Mouse (Mus musculus) limb, embryonic 14.5 days (tissue): ENCODE results near the gene Fam118b. TPM values are rescaled to one million over a fixed set of nuclear protein-coding genes. Genes with fewer than 3 reads are reported as not detected.

Experiments used
- ATAC-seq: fragments of 200-750 bp; cut with Nextera tagmentation; 2 replicates; pipeline ENCODE4 v1.8.0; 2017; ENCODE audit warnings: low read depth, moderate number of reproducible peaks, moderate TSS enrichment; ENCODE audit not compliant: low FRiP score
- DNase-seq: peaks from one replicate; pipeline ENCODE4 v3.0.0-alpha.2; 2015; ENCODE audit warnings: low spot score
- H3K27ac ChIP-seq: fragments of 300-500 bp; sonication (generic); replicated peaks from 2 replicates; pipeline ENCODE4 v1.5.1; 2014; ENCODE audit warnings: low read depth, mild to moderate bottlenecking, low read length, moderate library complexity, mixed read lengths
- H3K27me3 ChIP-seq: fragments of 300-500 bp; sonication (generic); 2 replicates; pipeline ENCODE4 v1.6.1; 2014; ENCODE audit warnings: low read length, mixed read lengths; ENCODE audit not compliant: control insufficient read depth, insufficient read depth
- H3K36me3 ChIP-seq: fragments of 300-500 bp; sonication (generic); 2 replicates; pipeline ENCODE4 v1.6.1; 2014; ENCODE audit warnings: mild to moderate bottlenecking, low read length, moderate library complexity, mixed read lengths; ENCODE audit not compliant: control insufficient read depth, insufficient read depth
- H3K4me1 ChIP-seq: fragments of 300-500 bp; sonication (generic); 2 replicates; pipeline ENCODE4 v1.6.1; 2014; ENCODE audit warnings: antibody characterized with exemption, low read length, mixed read lengths; ENCODE audit not compliant: control insufficient read depth, insufficient read depth
- H3K4me2 ChIP-seq: fragments of 300-500 bp; sonication (generic); replicated peaks from 2 replicates; pipeline ENCODE4 v1.6.1; 2014; ENCODE audit warnings: low read depth, mild to moderate bottlenecking, low read length, moderate library complexity; ENCODE audit not compliant: severe bottlenecking
- H3K4me3 ChIP-seq: fragments of 300-500 bp; sonication (generic); replicated peaks from 2 replicates; pipeline ENCODE4 v1.5.1; 2014; ENCODE audit warnings: low read length
- H3K9ac ChIP-seq: fragments of 300-500 bp; sonication (generic); 2 replicates; pipeline ENCODE4 v1.6.1; 2014; ENCODE audit warnings: mild to moderate bottlenecking, low read depth, low read length, moderate library complexity; ENCODE audit not compliant: severe bottlenecking
- H3K9me3 ChIP-seq: fragments of 300-500 bp; sonication (generic); 2 replicates; pipeline ENCODE4 v1.6.1; 2016; ENCODE audit warnings: low read length; ENCODE audit not compliant: control insufficient read depth
- POLR2A ChIP-seq: fragments of 200-500 bp; IDR thresholded peaks from 2 replicates; pipeline ENCODE4 v1.8.0; 2012; ENCODE audit warnings: inconsistent platforms, mild to moderate bottlenecking, moderate library complexity, borderline replicate concordance; ENCODE audit not compliant: insufficient read depth, insufficient read length; ENCODE audit errors: extremely low read depth
- WGBS: fragments of 180-500 bp; shearing (Covaris S2); extraction: QIAGEN DNeasy Blood & Tissue Kit; methylation state at CpG from one replicate; pipeline ENCODE4 v1.1.7; 2014; 5-methylcytosine and 5-hydroxymethylcytosine counted together
- polyA plus RNA-seq, 2 experiments: library from polyadenylated mRNA; depleted of rRNA in 1 of 2; stranded (reverse) in 1 of 2; unstranded in 1 of 2; fragments of >200 nt; fragmentation: Nextera tagmentation in 1 of 2; extraction: Ambion mirVana in 1 of 2; gene quantifications; 2 replicates each; pipeline versions ENCODE4 v1.2.1 to v1.2.3; 2012 to 2014

Gene Fam118b
- polyA plus RNA-seq, 2 experiments: 29.6 to 45.3 TPM

DNA sequence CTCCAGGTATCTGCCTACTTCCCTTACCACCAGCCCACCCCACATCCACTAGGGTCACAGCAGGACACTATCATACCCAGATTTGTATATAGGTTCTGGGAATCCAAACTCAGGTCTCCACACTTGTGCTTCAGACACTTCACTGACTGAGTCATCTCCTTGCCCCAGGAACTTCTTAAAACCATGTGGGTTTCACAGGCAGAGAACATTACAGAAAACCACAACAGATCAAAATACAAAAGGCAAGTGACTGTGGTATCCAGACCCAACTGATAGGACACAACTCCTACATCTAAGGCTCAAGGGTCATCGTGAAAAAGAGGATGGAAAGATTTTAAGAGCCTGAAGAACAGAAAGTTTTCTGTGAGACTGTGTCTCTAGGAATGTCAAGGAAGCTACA is 94.3 kb downstream of the Fam118b start:
- TF ChIP-seq POLR2A: no peak
- Histone ChIP-seq H3K27me3 (no peaks in the 10 kb centered on the region), H3K27ac (no peak overlapping the region), H3K9ac (no peak overlapping the region), H3K4me2 (no peak overlapping the region), H3K36me3 (peaks cover 11% of the 10 kb centered on the region; the same call in 1 of the 2 replicates), H3K4me1 (peaks cover 4% of the 10 kb centered on the region), H3K9me3 (no peaks in the 10 kb centered on the region), H3K4me3 (no peak overlapping the region)
- WGBS: 88% methylated on average over 1 of the region's 1 CpGs
- ATAC-seq: no peak
- no peak for DNase-seq

DNA sequence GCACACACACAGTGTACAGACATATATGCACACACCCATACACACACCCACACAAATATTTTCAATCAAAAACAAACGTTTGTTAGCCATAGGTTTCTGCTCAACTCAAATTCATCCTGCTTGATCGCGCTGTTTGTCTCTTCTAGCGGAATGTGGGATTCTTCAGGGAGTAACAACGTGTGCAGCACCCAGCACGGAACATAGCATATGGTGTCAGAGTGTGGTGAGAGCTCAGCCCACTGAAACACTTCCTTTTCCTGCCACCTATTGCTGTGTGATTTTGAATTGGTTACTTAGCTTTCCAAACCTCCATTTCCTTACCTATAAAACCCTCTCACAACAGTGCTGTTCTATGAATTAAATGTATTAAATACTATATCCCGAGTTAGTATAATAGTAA is 97.5 kb downstream of the Fam118b start:
- no peak overlapping the region for H3K4me2 ChIP-seq
- TF ChIP-seq POLR2A: no peak
- H3K27ac ChIP-seq: no peak overlapping the region
- H3K9me3 ChIP-seq: no peaks in the 10 kb centered on the region
- no peaks in the 10 kb centered on the region for H3K27me3 ChIP-seq
- ATAC-seq: no peak
- 91% methylated on average over 7 of the region's 7 CpGs for WGBS
- H3K36me3 ChIP-seq: peaks cover 11% of the 10 kb centered on the region; the same call in 1 of the 2 replicates
- peaks cover 4% of the 10 kb centered on the region for H3K4me1 ChIP-seq
- DNase-seq: no peak
- no peak overlapping the region for H3K9ac ChIP-seq
- H3K4me3 ChIP-seq: no peak overlapping the region

Other genes starting within 250 kb of the Fam118b start
- gene St3gal4, start 148.5 kb downstream of the Fam118b start, polyA plus RNA-seq (2012; rRNA removed): 14.5 and 17.0 TPM in 2 replicates
- 35.6 and 36.3 TPM in 2 replicates for gene St3gal4, start 148.5 kb downstream of the Fam118b start, polyA plus RNA-seq (2014; fragmentation: Nextera tagmentation; extraction: Ambion mirVana)
- gene Dcps, start 91.7 kb downstream of the Fam118b start, polyA plus RNA-seq (2012; rRNA removed): 54.6 and 60.3 TPM in 2 replicates
- 61.6 and 65.2 TPM in 2 replicates for gene Dcps, start 91.7 kb downstream of the Fam118b start, polyA plus RNA-seq (2014; fragmentation: Nextera tagmentation; extraction: Ambion mirVana)
- 109 and 115 TPM in 2 replicates for gene Srpr, start 67.6 kb downstream of the Fam118b start, polyA plus RNA-seq (2012; rRNA removed)
- gene Srpr, start 67.6 kb downstream of the Fam118b start, polyA plus RNA-seq (2014; fragmentation: Nextera tagmentation; extraction: Ambion mirVana): 160 and 161 TPM in 2 replicates
- 7.5 and 12.7 TPM in 2 replicates for gene Tirap, start 67.5 kb downstream of the Fam118b start, polyA plus RNA-seq (2012; rRNA removed)
- 11.0 and 13.4 TPM in 2 replicates for gene Tirap, start 67.5 kb downstream of the Fam118b start, polyA plus RNA-seq (2014; fragmentation: Nextera tagmentation; extraction: Ambion mirVana)
- 51.1 and 55.2 TPM in 2 replicates for gene Foxred1, start 56.8 kb downstream of the Fam118b start, polyA plus RNA-seq (2012; rRNA removed)
- gene Foxred1, start 56.8 kb downstream of the Fam118b start, polyA plus RNA-seq (2014; fragmentation: Nextera tagmentation; extraction: Ambion mirVana): 29.5 and 33.9 TPM in 2 replicates
- gene Rpusd4, start 60 bp upstream of the Fam118b start, polyA plus RNA-seq (2012; rRNA removed): 25.8 and 26.0 TPM in 2 replicates
- gene Rpusd4, start 60 bp upstream of the Fam118b start, polyA plus RNA-seq (2014; fragmentation: Nextera tagmentation; extraction: Ambion mirVana): 24.9 and 30.8 TPM in 2 replicates
- gene Cdon, start 153.3 kb upstream of the Fam118b start, polyA plus RNA-seq (2012; rRNA removed): 83.7 and 98.3 TPM in 2 replicates
- gene Cdon, start 153.3 kb upstream of the Fam118b start, polyA plus RNA-seq (2014; fragmentation: Nextera tagmentation; extraction: Ambion mirVana): 39.6 and 40.9 TPM in 2 replicates